Mouse (Mus musculus) neural tube, embryonic 11.5 days (tissue): ENCODE results near the gene Ccdc185. TPM values are rescaled to one million over a fixed set of nuclear protein-coding genes. Genes with fewer than 3 reads are reported as not detected.

Source experiments
- ATAC-seq: fragments of 200-750 bp; cut with Nextera tagmentation; 2 replicates; pipeline ENCODE4 v1.8.0; 2017; ENCODE audit warnings: moderate number of reproducible peaks, mild to moderate bottlenecking, moderate TSS enrichment, moderate library complexity; ENCODE audit not compliant: insufficient read depth, low FRiP score, low TSS enrichment
- DNase-seq: peaks from one replicate; pipeline ENCODE4 v3.0.0-alpha.2; 2015; ENCODE audit warnings: low spot score
- H3K27ac ChIP-seq: fragments of 300-500 bp; sonication (generic); 2 replicates; pipeline ENCODE4 v1.5.1; 2014; ENCODE audit warnings: low read depth, mild to moderate bottlenecking, low read length
- H3K27me3 ChIP-seq: fragments of 300-500 bp; sonication (generic); 2 replicates; pipeline ENCODE4 v1.6.1; 2014; ENCODE audit warnings: mild to moderate bottlenecking, low read length, mixed read lengths; ENCODE audit not compliant: control insufficient read depth, insufficient read depth
- H3K36me3 ChIP-seq: fragments of 300-500 bp; sonication (generic); 2 replicates; pipeline ENCODE4 v1.6.1; 2014; ENCODE audit warnings: mild to moderate bottlenecking, low read length, moderate library complexity, mixed read lengths; ENCODE audit not compliant: control insufficient read depth, insufficient read depth
- H3K4me1 ChIP-seq: fragments of 300-500 bp; sonication (generic); 2 replicates; pipeline ENCODE4 v1.6.1; 2014; ENCODE audit warnings: low read length, mixed read lengths; ENCODE audit not compliant: control insufficient read depth, insufficient read depth
- H3K4me2 ChIP-seq: fragments of 300-500 bp; sonication (generic); 2 replicates; pipeline ENCODE4 v1.6.1; 2014; ENCODE audit warnings: low read depth, mild to moderate bottlenecking, moderate library complexity
- H3K4me3 ChIP-seq: fragments of 300-500 bp; sonication (generic); 2 replicates; pipeline ENCODE4 v1.5.1; 2014; ENCODE audit warnings: low read depth, low read length
- H3K9ac ChIP-seq: fragments of 300-500 bp; sonication (generic); 2 replicates; pipeline ENCODE4 v1.6.1; 2014; ENCODE audit warnings: mild to moderate bottlenecking, low read length
- H3K9me3 ChIP-seq: fragments of 300-500 bp; sonication (generic); 2 replicates; pipeline ENCODE4 v1.6.1; 2016; ENCODE audit warnings: low read length; ENCODE audit not compliant: control insufficient read depth
- WGBS: fragments of 180-500 bp; shearing (Covaris S2); extraction: QIAGEN DNeasy Blood & Tissue Kit; methylation state at CpG from one replicate; pipeline ENCODE4 v1.1.7; 2014; 5-methylcytosine and 5-hydroxymethylcytosine counted together
- polyA plus RNA-seq: library from polyadenylated mRNA; unstranded; fragments of >200 nt; fragmentation: Nextera tagmentation; extraction: Ambion mirVana; gene quantifications from 2 replicates; pipeline ENCODE4 v1.2.1, GENCODE M21; 2014

Gene Ccdc185
- polyA plus RNA-seq, 1 experiment from 2014 or later: not detected

DNA sequence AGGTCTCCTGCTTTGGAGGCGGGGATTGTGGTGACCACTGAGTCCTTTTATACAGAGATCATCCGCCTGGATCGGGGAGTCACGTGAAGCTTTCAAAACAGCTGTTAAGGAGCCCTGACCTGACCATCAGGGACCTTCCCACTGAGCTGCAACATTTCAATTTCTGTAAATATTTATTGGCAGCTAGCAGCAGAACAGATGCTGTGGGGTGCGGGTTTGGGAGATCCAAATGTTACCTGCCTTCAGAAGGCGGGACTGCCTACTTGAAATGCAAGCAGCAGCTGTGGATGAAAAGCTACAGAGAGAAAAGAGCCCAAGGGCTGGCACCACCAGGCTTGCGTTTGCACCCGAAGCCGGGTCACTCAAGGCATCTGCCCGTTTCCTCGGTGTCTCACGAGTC lies 21.4 kb downstream of the Ccdc185 start:
- ATAC-seq (no peak), DNase-seq (no peak)
- Histone ChIP-seq H3K9me3 (no peaks in the 10 kb centered on the region), H3K27ac (no peak overlapping the region), H3K27me3 (no peaks in the 10 kb centered on the region), H3K36me3 (no peaks in the 10 kb centered on the region), H3K4me3 (no peak overlapping the region), H3K4me2 (no peak overlapping the region), H3K9ac (no peak overlapping the region), H3K4me1 (no peaks in the 10 kb centered on the region)
- WGBS: 61% methylated on average over 12 of the region's 12 CpGs

DNA sequence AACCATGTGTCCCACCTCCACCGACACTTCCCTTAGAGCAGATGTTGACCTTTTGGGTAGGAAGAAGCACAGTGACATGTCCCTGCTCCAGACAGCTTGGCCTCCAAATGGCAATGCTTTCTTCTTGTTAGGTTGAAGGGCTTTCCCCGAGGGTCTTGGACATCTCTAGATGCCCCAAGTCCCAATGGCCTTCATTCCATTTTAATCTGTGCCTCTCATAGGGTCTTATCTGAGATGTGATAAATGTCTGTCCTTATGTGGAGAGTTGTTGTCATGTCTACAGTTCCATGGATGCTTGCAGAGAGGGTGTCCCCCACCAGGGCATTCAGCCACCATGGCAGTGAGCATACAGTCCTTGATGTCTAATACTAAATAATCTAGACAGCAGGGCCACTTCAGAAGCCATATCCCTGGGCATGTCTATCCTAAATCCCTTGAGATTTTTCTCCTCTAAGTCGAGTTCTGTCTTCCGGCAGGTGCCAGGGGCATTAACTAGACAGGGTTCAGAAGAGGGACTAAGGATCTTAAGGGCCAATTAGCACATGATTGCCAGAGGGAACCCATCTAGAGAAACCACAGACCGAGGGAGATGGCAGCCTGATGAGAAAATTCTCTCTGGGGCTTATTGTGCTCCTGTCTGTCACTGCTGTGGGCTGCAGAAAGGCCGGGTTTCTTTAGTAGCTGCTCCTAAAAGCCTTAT lies 34.6 kb downstream of the Ccdc185 start:
- Histone ChIP-seq H3K4me1 (no peaks in the 10 kb centered on the region), H3K4me3 (no peak overlapping the region), H3K9ac (no peak overlapping the region), H3K36me3 (no peaks in the 10 kb centered on the region), H3K27me3 (no peaks in the 10 kb centered on the region), H3K4me2 (no peak overlapping the region), H3K27ac (no peak overlapping the region), H3K9me3 (no peaks in the 10 kb centered on the region)
- DNase-seq: no peak
- no peak for ATAC-seq
- WGBS: 68% methylated on average over 6 of the region's 6 CpGs

DNA sequence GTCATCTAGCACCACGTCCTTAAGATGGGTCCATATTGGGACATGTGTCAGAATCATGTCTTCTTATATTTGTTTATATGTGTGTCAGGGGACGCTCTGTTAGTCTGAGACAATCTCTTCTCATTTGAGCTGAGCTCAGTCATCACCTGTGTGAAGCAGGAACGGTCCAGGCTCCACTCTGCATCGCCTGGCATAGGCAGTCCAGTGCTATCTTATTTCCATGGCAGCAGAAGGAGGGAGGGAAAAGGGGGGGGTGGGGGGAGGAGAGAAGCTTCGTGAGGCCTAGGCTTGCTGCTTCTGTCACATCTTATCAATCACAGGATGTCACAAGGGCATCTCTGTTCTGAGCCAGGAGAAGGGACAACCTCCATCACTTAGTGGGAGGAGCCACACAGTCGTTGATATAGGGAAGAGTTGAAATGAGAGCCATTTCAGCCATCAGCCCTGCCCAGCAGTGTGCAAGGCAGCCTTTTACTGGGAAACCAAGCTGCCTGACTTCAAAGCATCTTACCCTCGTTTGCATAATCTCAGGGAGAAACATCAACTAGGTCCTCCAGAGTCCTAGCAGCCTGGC lies 37.5 kb downstream of the Ccdc185 start:
- Histone ChIP-seq H3K4me3 (no peak overlapping the region), H3K27me3 (no peaks in the 10 kb centered on the region), H3K4me1 (no peaks in the 10 kb centered on the region), H3K9ac (no peak overlapping the region), H3K9me3 (no peaks in the 10 kb centered on the region), H3K4me2 (no peak overlapping the region), H3K36me3 (no peaks in the 10 kb centered on the region), H3K27ac (no peak overlapping the region)
- WGBS: 51% methylated on average over 7 of the region's 7 CpGs
- DNase-seq (no peak), ATAC-seq (no peak)

DNA sequence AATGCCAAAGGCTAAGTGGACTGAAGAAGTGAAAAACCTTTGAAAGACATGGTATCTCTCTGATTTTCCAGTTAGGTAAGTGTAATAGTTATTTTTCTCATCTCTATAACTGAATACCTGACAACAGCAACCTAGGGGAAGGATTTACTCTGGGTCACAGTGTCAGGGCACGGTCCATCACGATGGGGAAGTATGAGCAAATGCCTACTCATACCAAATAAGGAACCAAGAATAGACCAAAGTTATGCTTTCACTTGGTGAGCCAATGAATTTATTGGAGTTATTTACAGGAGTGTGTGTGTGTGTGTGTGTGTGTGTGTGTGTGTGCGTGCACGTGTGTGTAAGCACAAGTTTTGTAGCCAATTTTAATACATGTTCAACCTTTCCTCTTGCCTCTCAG lies 41.5 kb downstream of the Ccdc185 start:
- no peak overlapping the region for H3K9ac ChIP-seq
- no peak overlapping the region for H3K27ac ChIP-seq
- H3K4me2 ChIP-seq: no peak overlapping the region
- no peak for ATAC-seq
- no peaks in the 10 kb centered on the region for H3K9me3 ChIP-seq
- H3K36me3 ChIP-seq: no peaks in the 10 kb centered on the region
- no peak overlapping the region for H3K4me3 ChIP-seq
- H3K27me3 ChIP-seq: no peaks in the 10 kb centered on the region
- WGBS: 93% methylated on average over 4 of the region's 4 CpGs
- peak; percentile 2 for DNase-seq
- H3K4me1 ChIP-seq: no peaks in the 10 kb centered on the region

DNA sequence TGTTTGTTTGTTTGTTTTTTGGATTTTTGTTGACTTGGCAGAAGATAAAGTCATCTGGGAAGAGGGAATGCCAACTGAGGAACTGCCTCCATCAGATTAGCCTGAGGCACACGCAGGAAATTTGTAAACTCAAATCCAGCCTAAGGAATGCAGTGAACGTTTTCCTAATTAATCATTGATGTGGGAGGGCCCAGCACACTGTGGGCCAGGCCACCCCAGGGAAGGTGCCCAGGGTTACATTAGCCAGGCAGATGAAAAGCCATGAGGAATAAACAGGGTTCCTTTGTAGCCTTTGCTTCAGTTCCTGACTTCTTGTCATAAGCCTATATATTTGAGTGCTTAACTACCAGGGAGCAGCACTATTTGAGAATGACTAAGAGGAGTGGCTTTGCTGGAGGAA lies 44.1 kb downstream of the Ccdc185 start:
- no peaks in the 10 kb centered on the region for H3K27me3 ChIP-seq
- no peak overlapping the region for H3K27ac ChIP-seq
- H3K4me2 ChIP-seq: no peak overlapping the region
- H3K9me3 ChIP-seq: no peaks in the 10 kb centered on the region
- ATAC-seq (no peak), DNase-seq (peak; percentile 7)
- H3K9ac ChIP-seq: no peak overlapping the region
- H3K4me1 ChIP-seq: no peaks in the 10 kb centered on the region
- H3K4me3 ChIP-seq: no peak overlapping the region
- H3K36me3 ChIP-seq: no peaks in the 10 kb centered on the region
- WGBS: 47% methylated on average over 2 of the region's 2 CpGs

DNA sequence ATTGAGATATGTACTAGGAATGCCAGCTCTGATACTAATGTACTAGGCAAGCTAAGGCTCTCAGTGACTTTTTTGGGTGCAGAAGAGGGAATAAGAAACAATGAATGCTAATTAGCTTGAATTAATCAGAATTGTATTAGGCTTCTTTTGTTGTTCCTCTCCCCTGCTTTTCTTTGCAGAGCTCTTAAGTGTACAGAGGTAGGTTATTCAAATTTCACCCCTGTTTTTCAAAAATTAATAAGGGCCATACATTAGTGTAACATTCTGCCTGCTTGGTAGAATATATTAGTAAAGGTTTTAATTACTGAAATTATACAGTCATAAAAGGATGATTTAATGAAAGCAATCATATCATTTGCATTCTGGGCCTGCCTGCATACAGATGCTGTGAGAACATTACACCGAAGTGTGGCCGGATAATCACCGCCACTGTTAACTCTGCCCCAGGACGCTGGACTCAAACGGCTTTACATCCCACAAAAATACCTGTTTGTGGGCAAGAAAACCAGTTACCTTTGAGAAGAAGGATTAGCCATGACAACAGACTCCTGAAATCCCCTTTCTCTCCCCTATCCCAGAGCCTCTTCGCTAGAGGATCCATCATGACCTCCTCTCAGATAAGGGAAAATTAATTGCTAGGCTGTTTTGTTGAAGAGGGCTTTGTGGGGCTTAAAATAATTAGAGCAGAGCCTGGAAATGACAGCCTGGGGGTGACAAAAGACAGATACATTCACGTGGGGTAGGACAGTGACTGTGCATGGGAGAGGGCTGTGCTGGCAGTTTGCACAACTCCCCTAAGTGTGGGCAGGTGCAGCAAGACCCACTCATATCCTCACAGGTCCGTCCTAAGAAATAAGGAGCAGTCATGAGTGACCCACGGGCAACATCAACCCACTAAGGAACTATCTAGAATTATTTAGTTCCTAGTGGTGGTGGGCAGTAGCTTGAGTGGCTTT lies 49.3 kb downstream of the Ccdc185 start:
- Histone ChIP-seq H3K4me1 (no peaks in the 10 kb centered on the region), H3K9ac (no peak overlapping the region), H3K4me2 (no peak overlapping the region), H3K9me3 (no peaks in the 10 kb centered on the region), H3K27ac (no peak overlapping the region), H3K27me3 (no peaks in the 10 kb centered on the region), H3K36me3 (no peaks in the 10 kb centered on the region), H3K4me3 (no peak overlapping the region)
- DNase-seq: no peak
- ATAC-seq: no peak
- WGBS: 70% methylated on average over 9 of the region's 9 CpGs

Other genes with a start within 250 kb of the Ccdc185 start
- gene Capn2, start 231.6 kb downstream of the Ccdc185 start, polyA plus RNA-seq: 81.8 and 90.8 TPM in 2 replicates
- not detected in 2 replicates for gene Capn8, start 184.2 kb downstream of the Ccdc185 start, polyA plus RNA-seq
- 29.1 and 30.0 TPM in 2 replicates for gene Susd4, start 14.7 kb upstream of the Ccdc185 start, polyA plus RNA-seq
- gene Tlr5, start 205.6 kb upstream of the Ccdc185 start, polyA plus RNA-seq: 0.29 and 0.55 TPM in 2 replicates